Mouse (Mus musculus) T-helper 17 cell (primary cell): ENCODE data around the gene Fbxo21.

Source experiments
- in situ Hi-C, 2 experiments: fragments of 300-600 bp; cut with MboI, MseI; formaldehyde crosslinking; loops; 1 replicate in 1 of 2; 2 replicates in 1 of 2; pipeline ENCODE4 v1.15.1; 2025; ENCODE audit warnings: high pct_unique_total_duplicates in 2 of 2

Fbxo21 gene

DNA sequence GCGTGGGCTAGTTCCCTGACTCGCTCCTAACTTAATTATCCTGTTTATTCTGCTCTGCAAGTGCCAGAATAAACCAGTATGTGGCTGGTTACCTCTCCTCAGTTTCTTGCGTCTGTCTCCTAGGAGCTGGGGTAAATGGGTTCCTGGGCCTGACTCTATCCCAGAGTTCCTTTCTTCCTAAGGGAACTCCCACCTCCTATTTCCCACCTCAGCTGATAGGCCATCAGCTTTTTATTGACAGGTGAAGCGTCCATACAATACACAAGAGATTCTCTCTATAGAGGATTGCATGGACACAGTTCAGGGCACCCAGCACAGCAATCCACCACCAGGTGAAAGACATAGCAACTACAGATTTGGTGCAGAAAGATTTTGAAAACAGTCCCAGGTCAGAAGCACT lies 67.2 kb downstream of the Fbxo21 start:
- in situ Hi-C loops = no loop called here

DNA sequence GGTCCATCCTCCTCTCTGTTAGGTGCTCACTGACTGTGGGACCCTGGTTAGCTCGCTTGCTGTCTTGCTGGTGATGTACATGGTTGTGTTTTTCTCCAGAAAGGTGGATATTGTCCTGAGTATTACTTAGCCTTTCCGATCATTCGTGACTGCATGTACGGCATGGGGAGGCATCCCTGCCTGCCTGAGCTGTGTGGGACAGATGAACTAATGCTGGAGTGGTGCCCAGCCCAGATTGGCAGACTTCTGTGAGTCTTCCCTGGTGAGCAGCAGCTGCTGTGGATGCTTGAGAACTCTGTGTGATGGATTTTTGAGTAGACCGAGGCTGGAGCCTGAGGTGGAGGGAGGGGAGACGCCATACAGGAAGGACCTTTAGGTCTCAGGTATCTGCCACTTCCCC lies 68.4 kb downstream of the Fbxo21 start:
- in situ Hi-C loops = no loop called here

DNA sequence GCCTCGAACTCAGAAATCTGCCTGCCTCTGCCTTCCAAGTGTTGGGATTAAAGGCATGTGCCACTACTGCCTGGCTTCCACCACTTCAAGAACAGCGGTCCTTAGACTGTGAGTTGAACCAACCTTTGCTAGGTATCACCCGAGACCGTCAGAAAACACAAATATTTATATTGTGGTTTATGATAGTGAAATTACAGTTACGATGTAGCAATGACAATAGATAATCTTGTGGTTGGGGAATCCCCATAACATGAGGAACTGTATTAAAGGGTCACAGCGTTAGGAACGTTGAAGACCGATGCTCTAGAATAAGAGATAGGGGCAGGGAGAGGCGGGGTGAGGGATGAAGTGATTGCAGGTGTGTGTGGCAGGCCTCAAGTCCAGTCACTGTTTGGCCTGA lies 68.9 kb downstream of the Fbxo21 start:
- in situ Hi-C loops = no loop called here

DNA sequence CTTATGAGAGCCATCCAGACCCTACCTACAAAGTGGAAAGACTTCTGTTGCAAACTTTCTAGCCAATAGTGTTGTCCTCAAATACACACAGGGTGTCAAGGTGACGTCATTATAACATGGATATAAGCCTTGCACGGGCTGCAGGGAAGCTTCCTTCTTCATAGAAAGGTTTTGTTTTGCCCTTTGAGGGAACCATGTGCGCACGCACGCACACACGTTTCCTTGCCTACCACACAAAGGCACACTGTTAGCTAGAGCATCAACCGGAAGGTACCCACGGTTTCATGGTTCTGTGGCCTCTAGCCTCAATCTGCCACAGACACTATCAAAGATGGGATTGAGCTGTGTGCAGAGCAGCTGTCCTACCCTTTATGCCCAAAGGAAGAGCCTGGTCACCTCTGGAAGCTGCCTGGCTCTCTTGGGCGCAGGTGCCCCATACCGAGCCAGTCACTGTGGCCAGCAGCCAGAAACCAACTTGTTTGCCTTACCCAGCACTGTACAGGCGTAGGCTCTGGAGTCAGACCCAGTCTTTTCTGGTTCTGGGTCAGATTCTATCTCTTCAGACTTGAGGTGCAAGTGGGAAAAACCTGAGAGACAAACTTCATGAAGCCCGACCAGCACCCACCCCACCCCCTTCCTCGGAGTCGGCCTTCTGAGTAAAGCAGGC lies 70.7 kb downstream of the Fbxo21 start:
- in situ Hi-C loops = no loop called here

DNA sequence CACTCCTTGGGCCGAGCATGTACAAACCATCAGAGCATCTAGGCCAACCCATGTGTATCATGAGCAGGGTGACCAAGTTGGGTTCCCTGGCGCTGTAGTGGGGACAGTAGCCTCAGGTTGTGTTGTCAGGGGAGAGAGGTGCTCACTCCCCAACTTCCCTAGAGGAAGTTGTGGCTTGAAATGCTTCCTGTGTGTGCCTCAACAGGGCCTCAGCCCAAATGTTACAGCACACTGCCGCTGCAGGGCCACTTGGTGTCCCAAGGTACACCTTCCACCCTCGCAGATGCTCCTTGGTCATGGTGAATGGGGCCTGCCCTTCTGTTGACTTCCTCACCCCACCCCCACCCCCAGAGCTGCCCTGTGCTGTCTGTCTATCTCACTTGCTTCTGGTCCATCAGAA lies 71.9 kb downstream of the Fbxo21 start:
- in situ Hi-C loops = no loop called here

DNA sequence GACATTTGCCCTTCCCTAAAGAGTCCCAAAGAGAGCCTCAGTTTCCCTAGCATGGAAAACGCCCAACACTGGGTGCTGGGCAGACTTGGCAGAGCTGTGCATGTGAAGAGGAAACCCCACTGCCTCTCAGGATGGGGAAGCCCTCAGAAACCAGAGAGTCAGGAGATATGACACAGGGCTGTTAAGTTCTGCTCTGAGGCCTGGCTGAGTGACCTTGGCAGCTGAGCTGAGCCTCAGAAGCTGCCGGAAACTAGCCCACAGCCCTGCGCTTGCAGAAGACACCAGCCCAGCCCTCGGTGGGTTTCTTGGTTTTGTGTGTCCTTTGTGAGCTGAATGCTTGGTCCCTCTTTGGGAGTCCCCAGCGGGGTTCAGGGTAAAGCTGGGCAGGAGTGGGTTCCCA lies 72.4 kb downstream of the Fbxo21 start:
- in situ Hi-C loops = no loop called here

DNA sequence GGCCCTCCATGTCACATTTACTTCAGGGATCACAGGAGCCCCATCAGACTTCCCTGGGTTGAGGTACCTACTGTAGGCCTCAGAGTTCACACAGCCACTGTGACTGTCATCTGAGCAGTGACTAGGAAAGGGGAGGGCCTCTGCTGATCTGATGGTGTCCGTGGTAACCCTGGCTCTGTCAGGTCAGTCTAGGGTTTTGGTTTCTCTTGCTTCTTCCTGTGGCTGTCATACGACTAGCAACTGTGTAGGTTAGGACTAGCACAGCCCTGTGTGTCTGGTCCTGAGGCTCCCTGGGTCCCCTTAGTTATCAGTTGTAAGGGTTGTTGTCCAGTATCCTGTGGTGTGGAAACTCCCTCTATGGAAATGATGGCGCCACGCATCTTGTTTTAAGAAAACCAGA lies 74.2 kb downstream of the Fbxo21 start:
- in situ Hi-C loops = no loop called here

DNA sequence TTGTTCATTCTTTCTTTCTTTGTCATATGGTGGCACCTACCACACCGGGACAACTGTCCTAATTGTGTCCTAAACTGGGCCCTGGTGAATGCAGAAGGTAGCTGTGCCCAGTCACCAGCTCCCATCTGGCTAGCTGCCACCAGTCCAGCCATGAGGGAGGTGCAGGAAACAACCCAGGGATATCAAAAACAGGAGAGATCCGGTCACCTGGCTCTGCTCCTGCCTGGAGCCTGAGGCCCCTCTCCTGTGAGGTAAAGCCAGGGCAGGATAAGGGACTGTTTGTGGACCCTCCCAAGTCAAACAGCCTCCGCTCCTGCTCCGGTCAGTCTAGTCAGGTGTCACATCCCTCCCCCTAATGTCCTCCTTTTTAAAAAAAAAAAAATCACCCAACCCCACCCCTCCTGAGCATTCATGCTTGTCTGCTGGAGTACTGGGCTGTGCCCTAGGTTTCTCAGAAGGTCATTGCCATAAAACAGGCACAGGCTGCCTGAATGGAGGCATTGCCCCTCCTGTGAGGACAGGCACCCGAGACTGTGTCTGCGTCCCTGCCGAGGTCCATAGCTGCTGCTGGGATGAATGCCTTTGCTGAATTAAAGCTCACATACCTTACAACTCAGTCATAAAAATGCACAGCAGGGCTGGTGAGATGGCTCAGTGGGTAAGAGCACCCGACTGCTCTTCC lies 75.6 kb downstream of the Fbxo21 start:
- in situ Hi-C loops = no loop called here

DNA sequence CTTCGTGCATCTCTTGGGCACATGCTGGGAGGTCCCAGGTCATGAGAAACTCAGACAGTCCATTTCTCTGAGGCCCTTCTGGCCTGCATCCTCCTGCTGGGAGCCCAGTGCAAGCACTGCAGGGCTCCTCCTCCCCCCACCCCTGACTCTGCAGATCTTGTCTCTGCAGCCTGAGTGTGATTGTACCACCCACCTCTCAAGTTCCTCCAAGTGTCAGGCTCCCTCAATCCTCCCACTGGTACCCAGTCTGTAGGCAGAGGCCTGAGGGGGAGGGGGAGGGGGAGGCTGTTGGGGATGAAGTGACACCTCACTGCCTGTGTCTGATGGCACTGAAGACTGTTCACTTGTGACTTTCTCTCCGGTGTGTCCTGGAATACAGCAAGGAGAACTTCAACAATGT lies 76.7 kb downstream of the Fbxo21 start:
- in situ Hi-C loops = no loop called here

DNA sequence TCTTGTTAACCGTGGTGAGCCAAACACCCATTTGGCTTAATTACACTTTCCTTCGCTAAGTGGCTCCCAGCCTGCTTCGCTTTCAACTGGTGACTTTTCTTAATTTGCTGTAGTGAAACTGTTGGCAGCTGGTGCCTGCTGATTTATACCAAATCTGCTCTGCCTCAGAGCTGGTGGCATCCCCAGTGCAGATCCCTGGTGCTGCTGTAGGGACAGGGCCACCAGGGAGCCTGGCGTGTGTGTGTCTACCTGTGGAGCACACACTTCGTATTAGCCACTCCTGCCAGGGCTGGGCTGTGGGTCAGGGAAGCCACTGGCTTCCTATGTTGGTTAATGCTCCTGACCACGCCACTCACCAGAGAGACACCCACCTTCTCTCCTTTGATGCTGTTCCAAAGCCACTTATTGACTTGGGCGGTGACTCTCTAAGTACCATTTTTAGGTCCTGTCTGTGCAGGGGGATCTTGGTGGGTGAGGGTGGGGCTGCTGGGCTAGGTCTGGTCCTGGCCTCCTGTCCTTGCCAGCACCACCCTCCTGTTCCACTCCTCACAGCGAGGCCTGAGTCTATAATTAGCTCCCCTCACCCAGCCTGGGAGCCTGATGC lies 81.1 kb downstream of the Fbxo21 start:
- in situ Hi-C loops = no loop called here

DNA sequence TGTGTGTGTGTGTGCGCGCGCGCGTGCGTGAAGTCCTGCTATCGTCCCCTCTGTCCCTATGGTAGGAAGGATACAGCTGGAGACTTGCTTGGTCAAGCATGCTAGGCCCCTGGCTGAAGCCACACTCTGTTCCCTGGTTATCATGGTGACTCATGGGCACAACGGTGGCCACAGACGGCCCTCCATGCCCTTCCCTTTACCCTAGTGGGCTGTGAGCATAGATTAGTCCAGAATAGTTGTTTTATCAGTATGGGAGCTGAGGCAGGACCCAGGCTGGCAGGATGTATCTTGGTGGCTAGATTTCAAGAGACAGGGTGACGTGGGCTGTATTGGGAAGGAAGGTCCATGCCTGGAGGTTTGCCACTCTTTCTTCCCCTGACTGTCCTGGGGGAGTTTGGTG lies 82.3 kb downstream of the Fbxo21 start:
- in situ Hi-C loops = no loop called here

DNA sequence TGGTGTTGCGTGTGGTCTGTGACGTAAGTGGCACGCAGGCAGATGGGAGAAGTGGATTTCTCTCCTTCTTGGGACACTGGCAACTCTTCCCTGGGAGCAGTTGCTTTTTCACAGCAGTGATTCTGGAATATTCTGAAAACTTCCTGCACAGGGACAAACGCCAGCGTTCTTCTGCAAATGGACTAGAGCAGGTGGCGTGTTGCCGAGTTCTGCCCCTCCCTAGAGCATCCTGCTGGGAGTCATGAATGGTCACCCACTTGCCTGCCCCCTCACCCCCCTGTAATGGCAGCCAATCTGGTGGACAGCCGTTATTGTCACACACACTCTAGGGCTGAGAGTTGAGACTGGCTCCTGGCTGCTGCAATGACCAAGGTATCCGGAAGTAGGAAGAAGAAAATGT lies 83.1 kb downstream of the Fbxo21 start:
- in situ Hi-C loops = no loop called here
